Mouse (Mus musculus) MEL (cell line): ENCODE data around the gene Rab5b.

ENCODE experiments used
- E2F4 ChIP-seq: IDR thresholded peaks from 2 replicates; pipeline ENCODE4 v1.6.1; 2011; ENCODE audit warnings: low read depth, low read length, improper control_type of control experiment, borderline replicate concordance
- POLR2A ChIP-seq, 2 experiments: IDR thresholded peaks; 2 replicates each; pipeline ENCODE4 v1.6.1; 2011 to 2012; ENCODE audit warnings: low read length in 2 of 2, mild to moderate bottlenecking in 2 of 2, control low read depth in 1 of 2, improper control_type of control experiment in 1 of 2, low read depth in 1 of 2, moderate library complexity in 1 of 2; ENCODE audit not compliant: control insufficient read depth in 1 of 2, insufficient read depth in 1 of 2, poor library complexity in 1 of 2
- POLR2AphosphoS5 ChIP-seq: IDR thresholded peaks from 2 replicates; pipeline ENCODE4 v1.6.1; 2012; ENCODE audit warnings: low read depth, borderline replicate concordance, mild to moderate bottlenecking, inconsistent platforms, low read length, moderate library complexity, mixed read lengths
- TCF12 ChIP-seq: IDR thresholded peaks from 2 replicates; pipeline ENCODE4 v1.6.1; 2014; ENCODE audit warnings: low read depth, mild to moderate bottlenecking, inconsistent platforms, low read length, improper control_type of control experiment, moderate library complexity
- ZC3H11A ChIP-seq: IDR thresholded peaks from 2 replicates; pipeline ENCODE4 v1.6.1; 2012; ENCODE audit warnings: low read depth, mild to moderate bottlenecking, inconsistent platforms, low read length, improper control_type of control experiment

DNA sequence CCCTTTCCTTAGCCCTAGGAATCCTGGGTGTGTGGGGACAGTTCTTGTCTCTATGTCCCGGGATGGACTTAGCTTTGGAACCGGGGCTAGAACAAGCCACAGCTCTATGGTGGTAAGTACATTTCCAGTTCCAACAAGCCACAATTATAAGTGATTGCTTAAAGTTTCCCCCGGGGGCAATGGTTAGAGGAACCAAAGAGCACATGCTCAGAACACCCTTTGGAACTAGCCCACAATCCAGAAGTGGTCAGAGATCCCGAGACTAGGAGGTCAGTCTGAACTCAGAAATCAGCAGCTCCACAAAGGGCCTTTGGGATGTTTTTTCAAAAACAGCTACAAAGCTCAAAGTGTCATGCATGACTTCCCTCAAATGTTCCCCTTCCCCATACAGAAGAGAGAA lies 42.2 kb downstream of the Rab5b start:
- no peak for TF ChIP-seq ZC3H11A
- TF ChIP-seq E2F4 = no peak
- no peak for TF ChIP-seq TCF12
- TF ChIP-seq POLR2AphosphoS5 = no peak
- no peak for TF ChIP-seq POLR2A (IDR thresholded peaks at IDR 0.05; ENCODE audit: control insufficient read depth in 1 of 2, insufficient read depth in 1 of 2, low read depth in 1 of 2, low read length in 2 of 2, poor library complexity in 1 of 2)
